Mouse (Mus musculus) G1E (cell line): ENCODE data around the gene Ints13. TPM values are rescaled to one million over a fixed set of nuclear protein-coding genes. Genes with fewer than 3 reads are reported as not detected.

Source experiments
- ATAC-seq: 2 replicates; pipeline ENCODE4 v1.8.0; 2016; ENCODE audit warnings: mild to moderate bottlenecking; ENCODE audit not compliant: insufficient number of reproducible peaks, poor library complexity, low FRiP score, severe bottlenecking; ENCODE audit errors: extremely low read depth
- DNase-seq: peaks from one replicate; pipeline ENCODE4 v3.0.0; 2012; ENCODE audit warnings: low spot score
- H3K27me3 ChIP-seq: 2 replicates; pipeline ENCODE4 v1.6.1; 2012; ENCODE audit warnings: mild to moderate bottlenecking, low read length, inconsistent platforms; ENCODE audit not compliant: insufficient read depth
- H3K36me3 ChIP-seq: replicated peaks from 2 replicates; pipeline ENCODE3; 2012; ENCODE audit warnings: mild to moderate bottlenecking, inconsistent platforms
- H3K4me1 ChIP-seq: 2 replicates; pipeline ENCODE4 v1.6.1; 2012; ENCODE audit warnings: low read depth, low read length, inconsistent platforms, mixed read lengths; ENCODE audit not compliant: insufficient read depth
- H3K4me3 ChIP-seq: 2 replicates; pipeline ENCODE4 v1.5.1; 2012; ENCODE audit warnings: low read depth, mild to moderate bottlenecking, inconsistent platforms, low read length, moderate library complexity, mixed read lengths
- H3K9me3 ChIP-seq: replicated peaks from 2 replicates; pipeline ENCODE4 v1.6.1; 2012; ENCODE audit warnings: inconsistent platforms
- CTCF ChIP-seq: IDR thresholded peaks from 2 replicates; pipeline ENCODE4 v1.5.1; 2012; ENCODE audit warnings: low read depth, low read length, inconsistent platforms, mixed read lengths
- GATA1 ChIP-seq: IDR thresholded peaks from 2 replicates; pipeline ENCODE4 v1.6.1; 2012; ENCODE audit warnings: borderline replicate concordance, low read length, inconsistent platforms, mixed read lengths
- GATA2 ChIP-seq: IDR thresholded peaks from 2 replicates; pipeline ENCODE4 v1.6.1; 2012; ENCODE audit warnings: low read depth, low read length, inconsistent platforms, borderline replicate concordance
- POLR2AphosphoS5 ChIP-seq: IDR thresholded peaks from 2 replicates; pipeline ENCODE4 v1.6.1; 2012; ENCODE audit warnings: low read depth, low read length, inconsistent platforms; ENCODE audit not compliant: insufficient replicate concordance
- TAL1 ChIP-seq: conservative IDR thresholded peaks from 2 replicates; pipeline ENCODE4 v1.6.1; 2012; ENCODE audit warnings: low read depth, low read length, inconsistent platforms, mixed read lengths
- polyA plus RNA-seq: library from polyadenylated mRNA; stranded (reverse); fragments of >175 nt; gene quantifications from 2 replicates; pipeline ENCODE4 v1.2.3, GENCODE M21; 2012
- total RNA-seq, 2 experiments: library from RNA; stranded (forward) in 1 of 2; stranded (reverse) in 1 of 2; fragments of 200-1000 nt in 1 of 2; fragments of >200 nt in 1 of 2; fragmentation: Nextera tagmentation in 1 of 2; gene quantifications; 2 replicates each; pipeline ENCODE4 v1.2.3; 2014 to 2017

The Ints13 gene
- total and polyA plus RNA-seq, 3 experiments: 24.4 to 137 (median 117) TPM

DNA sequence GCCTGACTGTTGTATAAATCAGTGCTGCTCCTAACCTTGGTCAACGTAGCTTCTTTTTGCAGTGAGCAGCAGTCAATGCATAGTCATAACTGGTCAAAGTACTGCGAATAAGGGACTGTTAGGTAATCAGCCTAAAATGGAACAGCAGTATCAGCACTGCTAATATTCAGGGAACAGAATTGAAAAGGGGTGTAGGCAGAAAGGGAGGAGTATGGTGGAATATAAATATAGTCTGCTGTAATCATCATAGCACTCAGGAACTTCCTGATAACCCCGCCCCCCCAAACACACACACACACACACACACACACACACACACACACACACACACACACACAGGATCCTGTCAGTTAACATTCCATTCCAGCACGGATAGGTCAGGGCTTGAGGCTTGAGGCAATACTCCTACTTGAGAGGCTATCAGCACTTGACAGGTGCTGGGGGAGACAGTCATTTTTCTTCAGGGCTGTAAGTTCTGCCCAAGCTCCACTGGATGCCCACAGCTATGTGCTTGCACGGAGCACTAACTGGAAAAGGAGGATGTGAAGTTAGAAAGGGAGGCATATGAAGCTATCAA, 32.3 kb downstream of the Ints13 start:
- Histone ChIP-seq H3K4me1 (no peaks in the 10 kb centered on the region), H3K27me3 (peaks cover 14% of the 10 kb centered on the region), H3K36me3 (peaks cover 19% of the 10 kb centered on the region), H3K9me3 (no peaks in the 10 kb centered on the region), H3K4me3 (no peak overlapping the region)
- no peak for TF ChIP-seq TAL1
- no peak for TF ChIP-seq CTCF
- TF ChIP-seq GATA2: no peak
- no peak for TF ChIP-seq POLR2AphosphoS5
- no peak for TF ChIP-seq GATA1
- no peak for DNase-seq
- no peak for ATAC-seq

DNA sequence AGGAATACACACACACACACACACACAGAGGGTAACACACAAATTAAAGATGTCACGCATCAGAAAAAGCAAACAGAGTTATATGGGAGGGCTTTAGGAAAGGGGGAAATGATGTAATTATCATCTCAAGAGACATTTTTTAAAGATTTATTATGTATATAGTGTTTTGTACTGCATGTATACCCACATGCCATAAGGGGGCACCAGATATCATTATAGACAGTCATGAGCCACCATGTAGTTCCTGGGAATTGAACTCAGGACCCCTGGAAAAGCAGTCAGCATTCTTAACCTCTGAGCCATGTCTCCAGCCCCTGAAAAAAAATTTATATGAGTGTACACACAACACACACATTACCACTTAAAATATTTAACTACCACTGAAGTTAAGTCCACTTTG, 33.0 kb downstream of the Ints13 start:
- Histone ChIP-seq H3K27me3 (peaks cover 14% of the 10 kb centered on the region), H3K9me3 (no peaks in the 10 kb centered on the region), H3K36me3 (peaks cover 14% of the 10 kb centered on the region), H3K4me3 (no peak overlapping the region), H3K4me1 (no peaks in the 10 kb centered on the region)
- TF ChIP-seq TAL1 (no peak), GATA2 (no peak), GATA1 (no peak), POLR2AphosphoS5 (no peak), CTCF (no peak)
- ATAC-seq (peak; percentile 49; the same call in 1 of the 2 replicates), DNase-seq (no peak)

DNA sequence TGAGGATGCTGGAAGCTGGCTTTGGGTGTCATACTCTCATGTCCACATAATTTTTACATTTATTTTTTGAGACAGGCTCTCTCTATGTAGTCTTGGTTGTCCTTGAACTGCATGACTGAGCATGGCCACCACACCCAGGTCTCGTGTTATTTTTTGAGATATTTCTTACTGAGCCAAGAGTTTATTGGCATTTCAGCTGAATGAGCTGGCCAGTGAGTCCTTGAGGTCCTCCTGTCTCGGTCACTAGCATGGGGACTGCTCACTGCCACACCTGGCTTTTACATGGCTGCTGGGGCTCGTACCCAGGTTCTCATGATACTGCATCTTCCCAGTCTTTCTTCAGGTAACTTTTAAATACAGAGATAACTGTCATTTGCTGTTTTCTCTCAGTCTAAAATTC, 37.2 kb downstream of the Ints13 start:
- ATAC-seq: no peak
- no peaks in the 10 kb centered on the region for H3K4me1 ChIP-seq
- no peak for TF ChIP-seq GATA1
- no peak for TF ChIP-seq POLR2AphosphoS5
- TF ChIP-seq TAL1: no peak
- no peak for TF ChIP-seq GATA2
- TF ChIP-seq CTCF: no peak

DNA sequence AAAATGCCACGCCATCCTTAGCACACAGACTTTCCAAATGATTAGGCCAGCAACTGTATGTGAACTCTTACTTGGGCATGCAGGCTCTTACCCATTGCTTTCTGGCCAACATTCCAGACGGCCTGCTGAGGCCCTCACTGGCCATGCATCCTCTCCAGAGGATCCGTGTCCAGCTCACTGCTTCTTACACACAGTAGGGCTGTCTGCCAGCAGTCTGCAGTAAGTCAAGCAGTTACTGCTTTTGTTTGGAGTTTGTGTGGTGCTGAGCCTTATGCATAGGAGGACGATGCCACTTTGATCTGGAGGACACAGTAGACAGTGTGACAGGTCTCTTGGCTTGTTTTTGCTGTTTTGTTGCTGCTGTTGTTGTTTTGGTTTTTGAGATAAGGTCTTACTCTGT, 39.0 kb downstream of the Ints13 start:
- Histone ChIP-seq H3K9me3 (no peaks in the 10 kb centered on the region), H3K4me3 (no peak overlapping the region), H3K4me1 (no peaks in the 10 kb centered on the region), H3K36me3 (no peaks in the 10 kb centered on the region), H3K27me3 (peaks cover 19% of the 10 kb centered on the region)
- ATAC-seq (no peak), DNase-seq (no peak)
- no peak for TF ChIP-seq CTCF
- no peak for TF ChIP-seq GATA2
- no peak for TF ChIP-seq TAL1

More for the DNA sequence above, 37.2 kb downstream of the Ints13 start:
- peaks cover 19% of the 10 kb centered on the region for H3K27me3 ChIP-seq
- H3K4me3 ChIP-seq: no peak overlapping the region
- DNase-seq: no peak
- H3K36me3 ChIP-seq: no peaks in the 10 kb centered on the region
- H3K9me3 ChIP-seq: no peaks in the 10 kb centered on the region

DNA sequence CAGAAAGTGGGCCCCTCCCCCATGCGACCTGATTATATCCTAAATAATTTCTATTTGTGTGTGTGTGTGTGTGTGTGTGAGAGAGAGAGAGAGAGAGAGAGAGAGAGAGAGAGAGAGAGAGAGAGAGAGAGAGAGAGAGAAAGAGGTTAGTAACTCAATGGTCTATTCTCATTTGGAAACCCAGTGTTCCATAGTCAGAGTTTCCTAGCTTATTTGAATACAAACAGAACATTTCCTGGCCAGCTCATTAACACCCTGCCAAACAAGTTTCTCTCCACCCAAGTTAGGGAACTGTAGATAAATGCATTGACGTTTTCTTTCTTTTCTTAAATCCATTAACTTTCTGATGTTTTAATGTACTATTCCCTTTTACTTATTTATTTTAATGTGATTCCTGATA, 39.6 kb downstream of the Ints13 start:
- no peak overlapping the region for H3K4me3 ChIP-seq
- H3K36me3 ChIP-seq: no peaks in the 10 kb centered on the region
- H3K27me3 ChIP-seq: peaks cover 19% of the 10 kb centered on the region
- no peak for TF ChIP-seq GATA1
- no peaks in the 10 kb centered on the region for H3K4me1 ChIP-seq
- H3K9me3 ChIP-seq: no peaks in the 10 kb centered on the region
- DNase-seq: no peak
- ATAC-seq: no peak

DNA sequence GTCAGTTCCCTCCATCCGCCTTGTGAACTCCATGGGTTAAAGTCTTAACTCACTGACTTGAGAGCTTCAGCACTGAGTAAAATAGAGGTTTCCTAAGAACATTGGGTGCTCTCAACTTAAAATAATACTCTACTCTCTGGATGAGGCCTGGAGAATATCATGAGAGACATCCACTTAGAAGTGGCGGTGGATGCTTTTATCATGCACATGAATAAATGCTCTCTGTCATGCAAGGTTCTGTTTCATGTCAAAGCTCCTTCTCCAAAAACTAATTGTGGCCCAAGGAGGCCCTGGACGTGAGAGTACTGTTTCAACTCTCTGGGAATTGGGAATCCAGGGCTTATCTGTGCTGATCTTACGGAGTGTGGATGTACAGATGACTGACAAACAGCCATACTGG, 40.5 kb downstream of the Ints13 start:
- ATAC-seq: no peak
- Histone ChIP-seq H3K27me3 (peaks cover 11% of the 10 kb centered on the region), H3K4me1 (no peaks in the 10 kb centered on the region), H3K9me3 (no peaks in the 10 kb centered on the region), H3K4me3 (no peak overlapping the region), H3K36me3 (no peaks in the 10 kb centered on the region)
- no peak for DNase-seq
- TF ChIP-seq GATA1 (no peak), CTCF (no peak), TAL1 (no peak), GATA2 (no peak), POLR2AphosphoS5 (no peak)

DNA sequence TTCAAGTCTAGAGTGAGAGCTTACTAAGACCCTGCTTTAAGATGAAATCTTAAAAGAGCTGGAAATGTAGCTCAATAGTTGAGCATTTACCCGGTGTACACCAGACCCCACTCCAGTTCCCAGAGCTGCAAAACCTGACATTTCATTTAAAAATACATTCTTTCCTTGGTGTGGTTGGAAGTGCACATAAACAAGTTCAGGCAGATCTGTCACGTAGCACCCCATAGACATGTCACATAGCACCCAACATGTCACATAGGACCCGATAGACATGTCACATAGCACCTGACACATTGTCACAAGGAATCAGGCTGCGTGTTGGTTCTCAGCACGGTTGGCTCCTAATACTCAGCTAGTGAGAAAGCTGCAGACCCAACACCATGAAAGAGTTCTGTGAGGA, 42.1 kb downstream of the Ints13 start:
- H3K4me1 ChIP-seq: no peaks in the 10 kb centered on the region
- H3K36me3 ChIP-seq: no peaks in the 10 kb centered on the region
- H3K4me3 ChIP-seq: no peak overlapping the region
- H3K9me3 ChIP-seq: no peaks in the 10 kb centered on the region
- ATAC-seq (no peak), DNase-seq (no peak)
- TF ChIP-seq GATA1: no peak
- no peak for TF ChIP-seq CTCF
- TF ChIP-seq POLR2AphosphoS5: no peak
- no peak for TF ChIP-seq TAL1
- no peak for TF ChIP-seq GATA2
- peaks cover 13% of the 10 kb centered on the region; the same call in 1 of the 2 replicates for H3K27me3 ChIP-seq
